Mouse (Mus musculus): ENCODE measurements around the gene Prl2c5. TPM values are rescaled to one million over a fixed set of nuclear protein-coding genes. Genes with fewer than 3 reads are reported as not detected.
"Not testable (repeated sequence)": the region's sequence is repeated elsewhere in the genome, so short reads cannot be mapped to it uniquely, and the experiment has no call there.

Gene Prl2c5
- total RNA-seq (2022): not detected

DNA sequence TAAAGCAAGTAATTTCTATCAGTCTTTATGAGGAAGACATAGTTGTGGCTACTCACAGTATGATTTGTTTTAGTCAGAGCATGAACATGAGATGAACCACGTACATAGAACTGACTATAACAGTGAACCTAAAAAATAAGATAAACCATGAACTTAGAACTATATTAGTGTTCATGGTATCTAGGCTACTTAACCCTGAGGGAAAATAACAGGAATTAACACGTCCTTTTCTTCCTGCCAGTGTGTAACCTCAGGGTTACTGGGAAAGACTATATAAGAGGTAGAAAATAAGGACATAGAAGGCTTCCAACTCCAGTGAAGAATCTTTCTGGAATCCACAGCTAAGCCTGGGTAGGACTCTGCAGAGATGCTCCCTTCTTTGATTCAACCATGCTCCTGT is at the start of gene Prl2c5:
Gene Prl2c5 (plus strand): TSS at position 301 of the 400 bp plus-strand sequence.
- DNase-seq: not testable (repeated sequence)

DNA sequence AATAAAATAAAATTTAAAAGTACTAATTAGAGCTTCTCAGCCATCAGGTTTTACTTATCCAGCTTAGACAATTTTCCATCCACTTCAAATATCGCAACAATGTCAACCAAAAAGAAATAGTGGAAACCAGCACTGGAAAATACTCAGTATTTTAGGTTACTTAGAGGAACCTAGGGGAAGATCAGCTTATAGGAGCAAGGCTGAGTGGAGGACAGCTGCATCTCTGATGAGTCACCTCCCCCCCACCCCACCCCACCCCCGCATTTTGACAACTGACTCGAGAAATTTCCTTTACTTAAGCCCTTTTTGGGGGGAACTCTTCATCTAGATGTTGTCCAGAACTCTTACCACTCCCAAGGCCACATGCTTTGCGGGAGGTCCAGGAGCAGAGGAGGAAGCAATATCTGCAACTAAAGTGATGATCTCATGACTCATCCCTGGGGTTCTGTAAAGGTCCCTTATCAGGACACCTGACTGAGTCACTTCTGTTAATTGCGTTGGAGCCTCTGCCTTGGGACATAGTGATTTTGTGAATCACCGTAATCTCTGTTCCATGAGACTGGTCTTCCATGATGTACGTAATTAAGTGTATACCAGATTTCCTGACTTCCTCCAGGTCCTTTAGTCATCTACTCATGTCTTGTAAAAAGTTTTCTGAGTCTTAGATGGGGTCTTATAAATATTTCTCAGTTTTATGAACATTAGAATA is 19.6 kb upstream of the Prl2c5 start:
- not testable (repeated sequence) for DNase-seq

DNA sequence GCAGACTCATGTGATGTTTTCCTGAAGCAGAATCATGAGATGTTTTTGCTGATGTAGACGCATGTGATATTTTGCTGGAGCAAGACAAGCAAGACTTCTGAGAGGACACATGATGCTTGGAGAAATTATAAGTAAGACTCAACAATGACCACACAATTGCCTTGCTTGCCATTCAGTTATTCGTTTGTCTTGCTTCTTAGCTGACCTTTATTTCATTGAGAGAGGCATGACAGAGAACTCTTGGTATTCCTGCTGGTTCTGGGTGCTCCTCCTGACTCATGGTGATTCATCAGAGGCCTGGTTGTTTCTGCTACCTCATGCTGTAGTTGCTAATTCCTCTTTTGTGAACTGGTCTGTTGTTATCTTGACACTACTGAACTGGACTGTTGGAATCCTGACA is 13.9 kb upstream of the Prl2c5 start:
- DNase-seq: not testable (repeated sequence)

DNA sequence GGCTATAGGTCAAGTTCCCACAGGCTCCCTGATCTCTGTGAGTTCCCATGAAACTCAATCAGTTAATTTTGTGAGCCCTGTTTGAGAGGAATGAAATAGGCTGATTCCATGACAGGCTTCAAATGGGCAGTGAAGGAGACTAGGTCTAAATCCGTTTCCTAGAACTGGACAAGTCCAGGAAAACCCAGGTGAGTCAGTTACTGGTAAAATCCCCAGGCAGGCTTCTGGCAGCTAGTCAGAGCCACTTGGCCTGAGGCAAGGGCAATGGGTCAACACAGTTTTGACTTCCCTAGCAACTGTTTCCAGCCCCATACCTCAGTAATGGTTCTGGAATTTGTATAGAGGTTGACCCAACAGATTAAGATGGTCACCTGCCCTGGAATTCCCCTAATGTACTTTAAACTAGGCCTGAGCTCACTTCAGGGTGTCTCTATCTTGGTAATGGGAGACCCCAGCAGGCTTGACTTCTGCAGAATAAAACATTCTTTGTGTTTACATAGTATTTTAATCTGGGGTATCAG is 8.8 kb upstream of the Prl2c5 start:
- not testable (repeated sequence) for DNase-seq

DNA sequence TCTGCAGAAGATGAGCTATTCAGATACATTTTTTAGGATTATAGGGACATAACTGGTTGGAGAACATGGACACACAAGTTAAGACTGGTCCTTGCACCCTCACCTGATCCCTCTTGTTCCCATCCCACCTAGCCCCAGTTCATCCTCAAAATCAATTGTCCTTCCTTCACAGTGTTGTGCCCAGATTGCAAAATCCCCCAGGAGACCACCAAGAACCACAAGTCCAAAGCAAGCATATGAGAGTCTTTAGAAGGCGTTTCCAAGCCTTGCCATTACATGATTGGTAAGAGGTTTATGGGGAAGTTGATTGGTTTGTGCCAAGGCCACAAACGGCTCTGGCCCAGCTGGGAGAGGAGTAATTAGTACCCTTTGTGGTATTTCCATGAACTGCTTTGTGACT is 6.8 kb upstream of the Prl2c5 start:
- not testable (repeated sequence) for DNase-seq

DNA sequence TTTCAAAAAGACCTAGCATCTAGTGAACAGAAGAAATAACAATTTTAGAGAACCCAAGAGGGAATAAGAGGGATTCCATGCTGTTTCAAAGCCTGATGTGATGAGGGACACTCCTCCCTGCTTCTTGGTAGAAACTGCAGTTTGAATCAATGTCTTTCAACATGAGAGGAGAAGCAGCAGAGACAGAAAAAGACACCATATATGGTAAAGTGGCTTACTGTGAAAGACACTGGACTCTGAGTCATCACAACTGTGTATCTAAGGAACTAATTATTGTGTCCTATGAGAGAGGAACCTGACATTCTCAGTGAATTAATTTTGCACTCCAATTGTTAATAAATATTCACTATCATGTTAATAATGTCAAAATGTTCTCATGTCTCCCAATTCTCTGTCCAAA is 28.7 kb downstream of the Prl2c5 start:
- DNase-seq: not testable (repeated sequence)

DNA sequence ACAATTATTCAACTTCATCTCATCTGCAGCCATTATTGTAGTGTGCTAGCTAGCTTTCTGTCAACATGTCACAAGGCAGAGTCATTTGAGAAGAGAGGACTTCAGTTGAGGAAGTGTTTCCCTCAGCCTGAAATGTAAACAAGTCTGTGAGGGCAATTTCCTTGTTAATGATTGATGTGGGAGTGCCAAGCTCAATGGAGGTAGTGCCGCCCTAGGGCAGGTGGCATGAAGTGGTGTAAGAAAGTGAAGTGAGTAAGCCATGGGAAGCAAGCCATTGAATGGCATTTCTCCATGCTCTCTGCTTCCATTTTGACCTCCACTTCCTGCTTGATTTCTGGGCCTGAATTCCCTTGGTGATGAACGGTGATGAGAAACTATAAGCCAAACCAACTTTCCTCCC is 33.8 kb downstream of the Prl2c5 start:
- not testable (repeated sequence) for DNase-seq

DNA sequence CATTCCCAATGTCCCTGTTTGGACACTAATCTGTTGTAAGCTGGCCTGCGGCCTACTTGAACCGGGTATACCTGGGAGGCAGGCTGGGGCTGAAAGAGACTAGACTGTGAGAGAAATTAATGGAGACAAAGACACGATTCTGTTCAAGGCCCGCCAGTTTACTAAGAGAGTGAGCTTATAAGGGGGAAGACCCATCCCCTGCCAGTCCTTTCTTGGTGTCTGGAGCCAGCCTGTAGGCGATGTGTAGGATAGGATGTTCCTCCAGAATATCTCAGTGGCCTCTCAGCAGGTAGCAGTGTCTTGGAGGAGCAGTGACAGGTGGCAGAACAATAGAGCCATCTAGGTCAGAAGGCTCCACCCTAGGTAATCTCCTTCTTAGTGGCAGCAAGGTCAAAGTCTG is 37.7 kb downstream of the Prl2c5 start:
- not testable (repeated sequence) for DNase-seq

DNA sequence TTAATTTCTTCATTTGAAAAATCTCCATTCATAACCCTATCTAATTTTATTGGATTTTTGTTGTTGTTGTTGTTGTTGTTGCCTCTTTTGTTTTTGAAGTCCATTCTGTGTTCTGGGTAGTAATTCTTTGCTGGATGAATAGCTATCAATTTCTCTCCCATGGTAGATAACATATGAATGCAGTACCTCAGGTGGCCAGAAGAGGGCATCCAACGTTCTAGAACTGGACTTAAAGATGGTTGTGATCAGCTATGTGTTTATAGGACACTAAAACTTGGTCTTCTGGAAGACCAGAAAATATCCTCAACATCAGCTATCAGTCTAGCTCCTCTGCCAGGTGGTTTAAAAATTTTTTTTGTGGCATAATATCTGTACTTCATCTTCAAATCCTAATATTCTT is 54.9 kb downstream of the Prl2c5 start:
- DNase-seq: peak; percentile 12

Other genes with a start within 250 kb of the Prl2c5 start
- not detected for gene Prl2c2, start 177.3 kb upstream of the Prl2c5 start, total RNA-seq (2022)
- gene Gpr137b, start 211.3 kb downstream of the Prl2c5 start, total RNA-seq (2022): 10 to 100 TPM; 30.3 to 46.2 (median 38.0) TPM